Comparison of ENCODE assay signal across 17 mouse cellular contexts in the genomic region with DNA sequence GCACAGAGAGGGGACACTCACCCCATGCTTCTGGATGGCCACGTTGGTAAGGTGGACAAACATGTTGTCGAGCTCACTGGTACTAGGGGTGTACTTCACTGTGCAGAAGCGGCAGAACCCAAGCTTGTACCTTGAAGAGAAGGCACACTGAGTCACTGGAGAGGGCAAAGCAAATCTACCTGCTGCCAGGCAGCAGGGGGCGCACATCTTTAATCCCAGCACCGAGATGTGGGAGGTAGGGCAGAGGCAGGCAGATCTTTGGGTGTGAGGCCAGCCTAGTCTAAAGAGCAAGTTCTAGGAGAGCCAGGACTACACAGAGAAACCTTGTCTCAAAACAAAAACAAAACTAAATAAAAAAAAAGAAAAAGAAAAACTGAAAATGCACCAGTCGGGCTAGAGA. TPM values are rescaled to one million over a fixed set of nuclear protein-coding genes. Genes with fewer than 3 reads are reported as not detected.
DNase-seq lines count a peak whose midpoint lies in the region; TF ChIP-seq lines count a peak whose summit lies in the region.
"Had no signal": no experiment of that assay in that cellular context is flagged by ENCODE, and none has a peak within 500 bp of the region (broad histone marks: within the 10 kb centered on the region; RNA-seq: fewer than 3 reads in every experiment).

No protein-coding gene starts in this region.

- H3K4me1 ChIP-seq in bone marrow macrophage, adult 2 months (ENCODE audit: control insufficient read depth, insufficient read depth, low read length): peaks cover 32% of the 10 kb centered on the region
- no peaks in the 10 kb centered on the region for H3K4me1 ChIP-seq in midbrain, embryonic 10.5 days
- H3K4me1 ChIP-seq: forebrain, embryonic 10.5 days; hindbrain, embryonic 15.5 days had no signal

- no peak overlapping the region for H3K4me3 ChIP-seq in left cerebral cortex, adult 2 months
- H3K4me3 ChIP-seq in bone marrow macrophage, adult 2 months (ENCODE audit: insufficient read depth, low read length): no peak overlapping the region
- H3K4me3 ChIP-seq in midbrain, embryonic 10.5 days: no peak overlapping the region
- H3K4me3 ChIP-seq: embryonic facial prominence, embryonic 10.5 days; forebrain, embryonic 10.5 days; heart, embryonic 12.5 days; hindbrain, embryonic 15.5 days; megakaryocyte, embryonic 14.5 days; myocyte had no signal

- peaks cover 93% of the 10 kb centered on the region for H3K36me3 ChIP-seq in midbrain, embryonic 10.5 days

- TF ChIP-seq CTCF in left cerebral cortex, adult 2 months (IDR thresholded peaks at IDR 0.05): peak; percentile 29
- TF ChIP-seq CTCF in bone marrow macrophage, adult 2 months (IDR thresholded peaks at IDR 0.05; ENCODE audit: low read depth, low read length): peak; percentile 26; the same call in 1 of the 2 replicates

- no peak for DNase-seq in left cerebral cortex, adult 2 months (ENCODE audit: extremely low spot score in 1 of 2, low spot score in 2 of 2)
- no peak for DNase-seq in left cerebral cortex, postnatal 36 days (ENCODE audit: low spot score in 2 of 2)
- DNase-seq in thymus, postnatal 25 days: peak; percentile 18
- no peak for DNase-seq in thymus, postnatal 0 days (ENCODE audit: low spot score)
- DNase-seq in cerebellum, postnatal 14 days: no peak
- DNase-seq in midbrain, embryonic 10.5 days (ENCODE audit: low spot score): no peak
- DNase-seq: adrenal gland, postnatal 14 days; cerebellum, adult 18-20 months; kidney, postnatal 14 days had no signal

- 92% methylated on average over 6 of the region's 6 CpGs for WGBS in midbrain, embryonic 10.5 days

- no peak for TF ChIP-seq POLR2A in bone marrow macrophage, adult 2 months (IDR thresholded peaks at IDR 0.05; ENCODE audit: borderline replicate concordance, low read depth, low read length)

- no peaks in the 10 kb centered on the region for H3K9me3 ChIP-seq in midbrain, embryonic 10.5 days (replicated peaks)
- H3K9me3 ChIP-seq: embryonic facial prominence, embryonic 10.5 days; forebrain, embryonic 10.5 days; heart, embryonic 12.5 days; hindbrain, embryonic 15.5 days had no signal

- intact Hi-C loops in left cerebral cortex, adult 2 months (cut with DNase I): no loop called here
- intact Hi-C loops in left cerebral cortex, postnatal 36 days (cut with DNase I): no loop called here

- no peak overlapping the region for H3K27ac ChIP-seq in left cerebral cortex, adult 2 months
- no peak overlapping the region for H3K27ac ChIP-seq in bone marrow macrophage, adult 2 months (ENCODE audit: insufficient read depth, low read depth, low read length)
- H3K27ac ChIP-seq in midbrain, embryonic 10.5 days (replicated peaks): no peak overlapping the region
- H3K27ac ChIP-seq: embryonic facial prominence, embryonic 10.5 days; forebrain, embryonic 10.5 days; hindbrain, embryonic 15.5 days had no signal

- no peaks in the 10 kb centered on the region for H3K27me3 ChIP-seq in midbrain, embryonic 10.5 days (ENCODE audit: low read depth, poor library complexity, severe bottlenecking)
- H3K27me3 ChIP-seq: heart, embryonic 12.5 days; hindbrain, embryonic 15.5 days; Patski had no signal

RNA-seq across cellular contexts. Expression of a gene that starts 13.4 kb away (rescaled TPM):
- total RNA-seq in left cerebral cortex, adult 2 months (2021): 10 to 100 TPM; 45.5 to 54.9 TPM
- total RNA-seq in left cerebral cortex, postnatal 36 days (2021): 10 to 100 TPM; 49.7 to 52.3 TPM
- polyA plus RNA-seq in thymus, postnatal 0 days (2015; fragmentation: Nextera tagmentation; extraction: Ambion mirVana): 8.9 and 11.8 TPM in 2 replicates
- polyA plus RNA-seq in bone marrow macrophage, adult 2 months (2012; ENCODE audit: insufficient read depth, insufficient read length, missing spikeins): 7.2 and 9.1 TPM in 2 replicates
- polyA plus RNA-seq in midbrain, embryonic 10.5 days (2016; fragmentation: Nextera tagmentation; extraction: Ambion mirVana): 34.3 and 42.6 TPM in 2 replicates

RNA-seq across cellular contexts. Expression of a gene that starts 29.4 kb away (rescaled TPM):
- total RNA-seq in left cerebral cortex, adult 2 months (2021): under 1 TPM in 1 of 2 experiments, not detected in 1; 0.70 TPM
- total RNA-seq in left cerebral cortex, postnatal 36 days (2021): not detected
- polyA plus RNA-seq in thymus, postnatal 0 days (2015; fragmentation: Nextera tagmentation; extraction: Ambion mirVana): 3.9 and 4.3 TPM in 2 replicates
- 1.2 TPM in 1 of 2 replicates, not detected in the other for polyA plus RNA-seq in bone marrow macrophage, adult 2 months (2012; ENCODE audit: insufficient read depth, insufficient read length, missing spikeins)
- 2.9 and 3.1 TPM in 2 replicates for polyA plus RNA-seq in midbrain, embryonic 10.5 days (2016; fragmentation: Nextera tagmentation; extraction: Ambion mirVana)

RNA-seq across cellular contexts. Expression of a gene that starts 32.9 kb away (rescaled TPM):
- 100 to 1,000 TPM in 1 of 2 experiments, 10 to 100 TPM in 1; 97.4 to 102 TPM for total RNA-seq in left cerebral cortex, adult 2 months (2021)
- total RNA-seq in left cerebral cortex, postnatal 36 days (2021): 100 to 1,000 TPM in 1 of 2 experiments, 10 to 100 TPM in 1; 88.9 to 102 TPM
- polyA plus RNA-seq in thymus, postnatal 0 days (2015; fragmentation: Nextera tagmentation; extraction: Ambion mirVana): 24.7 and 24.8 TPM in 2 replicates
- polyA plus RNA-seq in bone marrow macrophage, adult 2 months (2012; ENCODE audit: insufficient read depth, insufficient read length, missing spikeins): 61.4 and 63.7 TPM in 2 replicates
- polyA plus RNA-seq in midbrain, embryonic 10.5 days (2016; fragmentation: Nextera tagmentation; extraction: Ambion mirVana): 55.6 TPM in 2 replicates
